Mouse (Mus musculus) right cerebral cortex, postnatal 4 days (tissue): ENCODE measurements around the gene Ptn.

Source experiments
- DNase-seq: peaks from one replicate; pipeline ENCODE4 v3.0.0-alpha.2; 2022

The Ptn gene

DNA sequence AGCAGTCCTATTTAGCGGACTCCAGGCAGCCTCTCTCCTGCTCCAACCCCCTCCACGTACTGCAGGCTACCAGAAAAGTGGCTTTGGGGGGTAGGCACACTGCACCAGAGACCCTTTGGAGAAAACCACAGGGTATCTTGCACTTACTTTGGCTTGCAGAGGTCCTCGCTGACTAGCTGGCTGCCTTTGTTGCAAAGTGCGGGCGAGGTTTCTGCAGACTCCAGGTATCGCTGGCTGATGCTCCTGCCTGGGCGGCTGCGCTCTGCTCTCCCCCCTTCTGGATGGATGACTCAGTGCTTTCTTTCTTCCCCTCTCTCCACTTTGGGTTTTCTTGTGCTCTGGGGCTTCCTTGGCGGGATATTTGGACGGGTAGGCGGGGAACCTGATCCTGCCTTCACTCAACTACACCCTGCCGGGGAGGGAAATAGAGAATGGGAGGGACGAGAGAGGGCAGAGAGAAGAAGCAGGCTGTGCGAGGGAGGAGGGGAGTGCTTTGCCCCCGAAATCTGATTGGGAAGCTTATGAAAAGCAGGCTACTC lies at the start of gene Ptn:
Ptn (minus strand) TSS at position 474 of the 539 bp plus-strand sequence.
- peak; percentile 53 for DNase-seq

DNA sequence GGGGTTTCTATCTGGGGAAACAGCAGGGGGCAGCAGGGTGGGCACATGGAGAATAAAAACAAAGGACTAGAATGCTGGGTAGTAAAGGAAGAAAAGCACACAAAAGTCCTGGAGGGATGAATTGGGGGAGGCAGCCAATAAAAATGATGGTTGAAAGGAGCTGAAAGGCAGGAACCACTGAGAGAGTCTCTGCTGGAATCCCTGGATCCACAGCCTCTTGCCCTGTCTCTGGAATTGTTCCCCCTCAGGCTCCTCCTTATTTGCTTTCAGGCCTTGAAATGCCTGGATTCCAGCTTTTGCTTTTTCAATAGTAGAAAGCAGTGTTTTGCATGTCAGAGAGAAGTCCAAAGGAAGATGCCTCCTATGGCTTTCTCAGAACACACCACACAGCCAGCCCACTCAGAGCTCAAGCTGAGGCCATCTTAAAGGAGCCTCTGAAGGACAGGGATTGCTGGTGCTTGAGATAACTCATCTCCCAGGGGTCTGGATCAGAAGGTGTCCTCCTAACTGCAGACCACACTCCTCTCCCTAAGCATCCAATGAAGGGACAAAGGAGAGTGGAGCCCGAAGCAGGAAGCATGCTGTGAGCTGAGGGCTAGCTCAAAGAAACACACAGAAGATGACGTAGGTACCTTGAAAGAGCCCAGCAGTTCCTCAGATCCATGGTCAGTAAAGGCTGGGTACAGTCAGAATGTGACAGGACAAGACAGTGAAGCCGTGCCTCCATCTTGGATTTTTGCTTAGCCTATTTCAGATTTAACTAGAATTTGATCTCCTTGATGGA lies 48.4 kb upstream of the Ptn start:
- no peak for DNase-seq

DNA sequence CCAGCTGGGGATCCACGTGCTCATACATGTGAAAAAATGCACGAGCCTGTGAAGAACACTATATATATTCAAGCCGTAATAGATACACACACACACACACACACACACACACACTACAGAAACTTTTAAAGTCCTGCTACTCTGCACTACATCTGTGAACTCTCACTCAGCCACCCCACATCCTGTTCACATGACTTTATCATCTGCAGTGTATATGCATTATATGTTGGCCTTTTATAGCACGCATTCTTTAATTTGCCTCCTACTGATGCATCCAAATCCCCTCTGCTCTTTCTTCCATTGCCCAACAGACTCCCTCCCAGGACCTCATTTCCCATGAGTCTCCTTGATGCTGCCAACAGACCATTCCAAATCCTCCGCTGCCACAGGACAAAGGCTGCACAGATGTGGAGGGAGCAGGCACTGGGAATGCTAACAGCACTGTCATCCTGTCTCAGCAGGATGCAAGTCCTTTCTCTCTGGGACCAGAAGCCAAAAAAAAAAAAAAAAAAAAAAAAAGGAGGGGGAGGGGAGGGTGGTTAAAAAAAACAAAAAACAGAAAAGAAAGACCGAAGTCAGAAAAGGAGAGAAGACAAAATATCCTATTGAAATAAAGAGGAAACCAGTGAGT lies 47.7 kb upstream of the Ptn start:
- no peak for DNase-seq

DNA sequence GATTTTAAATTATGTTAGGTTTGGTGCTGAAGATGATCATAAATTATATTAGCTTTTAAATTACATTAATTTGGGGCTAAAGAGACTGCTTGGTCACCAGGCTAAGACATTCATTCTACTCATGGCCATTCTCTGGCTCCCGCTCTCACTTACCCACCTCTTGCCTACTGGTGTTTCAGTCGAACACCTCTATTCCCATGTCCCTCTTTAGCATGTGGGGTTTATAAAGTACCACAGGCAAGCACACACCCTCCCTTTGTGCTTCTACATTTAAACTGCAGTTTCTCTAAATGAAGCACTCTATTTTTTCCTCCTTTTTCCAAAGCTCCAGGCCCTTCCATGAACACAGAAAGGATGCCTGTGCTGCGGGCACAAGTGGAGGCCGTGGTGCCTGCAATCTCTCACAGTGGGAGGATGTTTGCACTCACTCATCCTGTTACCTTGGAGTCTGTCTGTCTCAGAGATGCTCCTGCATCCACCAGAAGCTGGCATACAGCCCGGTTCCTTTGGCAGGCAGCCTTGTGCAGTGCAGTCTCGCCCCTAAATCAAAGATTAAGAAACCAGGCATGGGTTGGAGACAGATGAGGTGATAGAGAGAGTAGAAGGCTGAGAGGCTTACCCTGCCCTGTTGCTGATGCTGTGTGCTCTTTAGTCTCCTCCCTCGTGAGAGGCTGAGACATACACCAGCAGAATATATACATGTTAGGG lies 40.6 kb upstream of the Ptn start:
- DNase-seq, result peak; percentile 81

DNA sequence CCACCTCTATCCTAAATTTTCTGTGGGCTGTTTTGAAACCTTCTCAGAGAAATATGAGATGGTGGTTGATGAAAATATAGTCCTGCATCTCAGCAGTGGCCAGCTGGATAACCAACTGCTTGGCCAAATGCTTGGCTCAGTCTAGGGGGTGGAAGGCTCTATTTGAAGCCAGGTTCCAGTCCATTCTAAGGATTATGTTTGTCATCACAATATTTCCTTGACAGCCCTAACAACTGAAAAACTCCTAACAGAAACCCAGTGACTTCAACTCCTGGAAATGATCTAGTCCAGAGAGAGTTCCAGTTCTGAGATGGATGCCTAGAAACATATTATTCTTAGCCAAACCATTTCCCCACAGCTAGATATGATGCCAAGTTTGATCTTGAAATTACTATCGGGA lies 35.3 kb upstream of the Ptn start:
- DNase-seq, result no peak

DNA sequence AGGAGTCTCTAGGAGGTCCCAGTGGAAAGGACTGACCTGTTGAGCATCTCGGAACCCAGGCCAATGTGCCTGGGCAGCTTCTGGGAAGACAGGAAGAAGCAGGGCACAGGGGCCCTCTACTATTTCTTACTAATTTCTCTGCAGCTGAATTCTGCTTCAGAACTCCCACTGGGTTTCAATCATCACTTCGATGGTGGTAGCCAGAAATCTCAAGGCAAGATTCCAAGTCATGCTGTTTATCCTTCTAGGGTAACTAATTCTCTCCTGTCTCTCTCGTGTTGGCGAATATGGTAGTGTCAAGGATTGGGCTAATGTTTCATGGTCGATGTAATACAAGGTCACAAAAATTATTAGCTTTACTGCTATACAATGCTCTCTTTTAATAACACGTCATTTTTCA lies 34.2 kb upstream of the Ptn start:
- DNase-seq, result no peak

DNA sequence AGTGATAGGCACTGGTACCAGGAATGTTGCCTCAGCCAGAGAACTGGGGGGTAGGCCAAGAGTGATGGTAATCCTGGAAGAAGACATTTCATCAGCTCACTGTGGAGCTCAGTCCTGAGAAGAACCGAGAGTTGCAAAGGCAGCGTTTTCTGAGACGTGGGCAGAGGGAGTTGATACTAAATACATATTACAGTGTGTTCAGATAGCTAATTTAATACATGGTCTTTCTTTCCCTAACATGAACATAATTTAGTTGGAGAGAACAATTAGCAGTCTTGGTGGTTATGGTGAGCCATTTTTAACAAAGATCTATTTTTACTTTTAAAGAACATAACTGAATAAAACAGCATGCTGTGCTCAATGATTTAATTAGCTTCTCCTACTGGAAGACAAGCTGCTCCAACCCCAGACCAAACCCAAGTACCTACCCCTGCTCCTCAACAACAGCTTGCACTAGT lies 33.0 kb upstream of the Ptn start:
- no peak for DNase-seq

DNA sequence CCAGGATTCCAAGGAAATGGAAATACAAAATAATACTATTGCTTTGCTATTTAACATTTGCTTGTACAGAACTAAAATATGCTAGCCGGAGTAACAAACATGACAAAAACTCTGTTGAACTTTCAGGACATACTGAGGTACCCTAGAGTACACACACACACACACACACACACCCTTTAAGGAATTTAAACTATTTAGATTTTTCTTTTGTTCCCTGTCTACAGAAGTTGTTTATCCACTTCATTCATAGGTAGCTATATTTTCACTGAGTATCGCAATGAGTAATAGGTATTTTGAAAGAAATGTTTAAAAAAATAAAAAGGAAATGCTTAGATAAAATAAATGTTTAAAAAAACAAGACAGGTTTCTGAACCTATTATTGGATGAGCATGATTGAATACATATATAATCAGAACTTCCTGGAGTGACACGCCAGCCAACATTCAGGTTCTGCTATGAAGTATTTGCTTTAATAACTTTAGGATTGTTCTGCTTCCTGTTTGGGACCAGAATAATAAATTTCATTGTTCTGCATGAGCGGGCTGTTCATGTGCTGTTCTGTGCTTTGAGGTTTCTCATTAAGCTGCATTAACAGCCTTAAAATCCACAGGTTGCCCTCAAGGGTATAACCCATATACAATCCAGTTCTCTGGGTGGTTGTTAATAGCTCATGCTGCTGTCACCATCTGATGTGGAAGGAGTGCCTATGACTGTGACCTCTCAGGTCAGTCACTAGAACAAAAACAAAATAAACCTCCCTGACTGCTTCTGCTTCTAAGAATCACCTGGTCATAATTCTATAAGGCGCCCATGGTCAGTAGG lies 32.3 kb upstream of the Ptn start:
- DNase-seq, result no peak

DNA sequence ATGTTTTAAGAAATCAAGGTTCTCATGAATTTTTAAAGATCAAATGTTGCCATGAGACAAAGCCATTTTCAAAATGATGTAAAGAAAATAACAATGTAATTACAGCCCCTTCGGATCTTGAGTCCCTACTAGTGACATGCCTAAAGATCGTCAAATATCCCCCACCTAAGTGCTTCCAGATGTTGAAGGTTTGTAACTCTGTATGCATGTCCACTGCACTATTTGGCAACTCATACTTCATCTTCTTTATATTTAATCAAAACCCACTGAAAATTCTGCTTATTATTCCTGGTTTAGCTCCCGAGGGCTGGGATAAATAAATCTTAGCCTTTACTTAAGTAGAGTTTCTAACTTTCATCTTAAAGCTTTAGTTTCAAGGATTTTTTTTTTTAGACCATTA lies 31.7 kb upstream of the Ptn start:
- no peak for DNase-seq

DNA sequence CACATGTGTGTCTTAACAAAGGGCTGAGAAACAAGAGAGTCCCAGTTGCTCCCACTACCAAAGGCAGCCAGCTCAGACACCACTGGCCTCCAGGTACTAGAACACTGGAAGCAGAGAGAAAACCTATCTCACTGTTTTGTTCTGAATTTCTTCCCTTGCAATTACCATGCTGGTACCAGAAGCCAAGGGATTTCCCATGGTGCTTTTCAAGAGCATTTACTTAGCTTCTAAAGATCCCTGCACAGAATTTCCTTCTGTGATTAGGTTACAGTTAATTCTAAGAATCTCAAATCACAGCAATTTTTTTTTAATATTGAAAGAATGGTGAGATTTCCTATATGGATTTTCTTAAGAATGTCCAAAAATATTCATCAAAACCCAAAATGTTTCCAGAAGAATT lies 31.2 kb upstream of the Ptn start:
- DNase-seq, result no peak

DNA sequence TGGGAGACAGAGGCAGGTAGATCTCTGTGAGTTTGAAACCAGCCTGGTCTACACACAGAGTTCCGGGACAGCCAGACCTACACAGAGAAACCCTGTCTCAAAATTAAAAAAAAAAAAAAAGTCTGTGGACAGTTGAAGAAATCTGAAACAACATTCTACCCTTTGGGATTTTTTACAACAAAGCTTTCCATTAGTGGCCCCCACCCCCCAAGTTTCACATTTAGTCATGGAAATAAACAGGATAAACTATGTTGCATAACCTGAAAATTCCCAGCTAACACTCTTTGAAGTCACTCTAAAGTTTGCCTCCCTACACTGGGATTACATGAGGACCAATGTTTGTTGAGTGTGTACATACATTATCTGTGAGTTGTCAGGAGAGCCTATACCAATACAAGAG lies 28.7 kb upstream of the Ptn start:
- DNase-seq, result no peak

DNA sequence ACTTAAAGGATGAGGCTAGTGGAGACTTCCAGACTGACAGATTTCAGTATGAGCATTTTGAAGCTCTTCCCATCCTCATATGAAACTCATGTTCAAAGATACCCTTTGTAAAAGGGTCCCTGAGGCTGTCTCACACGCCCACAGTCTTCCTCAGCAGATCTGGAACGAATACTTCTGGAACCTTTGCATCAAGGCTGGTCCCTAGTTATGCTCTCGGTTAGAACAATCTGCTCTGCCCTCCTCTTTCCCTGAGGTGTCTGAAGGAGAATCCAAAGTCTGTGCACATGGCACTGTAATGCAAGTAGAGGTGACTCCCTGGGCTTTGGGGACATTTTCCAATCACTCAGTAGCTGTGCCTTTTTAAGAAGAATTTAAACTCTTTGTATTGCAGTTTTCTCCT lies 25.3 kb upstream of the Ptn start:
- no peak for DNase-seq

DNA sequence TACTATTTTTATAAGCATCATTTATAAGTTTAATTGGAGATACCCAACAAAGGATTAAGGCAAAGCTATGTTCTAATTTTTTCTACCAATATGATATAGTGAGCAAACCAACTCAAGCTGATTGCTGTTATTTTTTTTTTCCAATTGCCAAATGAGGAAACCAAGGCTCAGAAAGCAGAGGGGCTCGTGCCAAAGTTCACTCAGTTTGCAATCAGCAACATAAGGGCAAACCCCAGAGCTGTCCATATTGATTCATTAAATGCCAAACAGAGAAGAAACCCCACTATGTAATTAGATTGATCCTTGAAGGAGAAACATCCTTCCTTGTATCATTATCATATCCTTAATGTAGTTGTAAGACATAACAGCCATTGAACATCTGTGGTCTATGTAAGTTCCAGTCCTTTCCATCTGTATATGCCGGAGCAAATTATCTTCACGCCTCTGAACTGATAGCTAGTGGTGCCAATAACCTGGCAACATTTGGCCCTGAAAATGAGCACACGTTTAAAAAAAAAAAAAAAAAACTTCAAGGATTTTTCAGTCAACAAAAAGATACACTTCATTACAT lies 24.8 kb upstream of the Ptn start:
- no peak for DNase-seq

DNA sequence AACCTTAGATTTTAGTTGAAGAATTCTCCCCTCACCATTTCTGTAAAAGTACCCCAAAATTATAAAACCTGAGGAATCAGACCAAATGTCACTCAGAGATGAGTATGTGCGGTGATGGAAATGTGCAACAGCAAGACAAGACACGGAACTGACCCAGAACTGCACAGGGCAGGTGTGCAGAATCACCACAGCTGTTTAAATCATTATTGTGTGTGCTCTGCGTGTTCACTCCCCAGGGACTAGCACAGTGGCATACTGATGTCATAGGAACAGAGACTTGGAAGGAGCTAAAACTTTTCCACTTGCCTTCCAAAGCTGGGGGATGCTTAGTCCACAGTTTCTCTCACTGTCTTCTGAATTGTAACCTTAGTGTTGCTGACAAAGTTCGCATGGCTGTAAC lies 22.7 kb upstream of the Ptn start:
- no peak for DNase-seq

DNA sequence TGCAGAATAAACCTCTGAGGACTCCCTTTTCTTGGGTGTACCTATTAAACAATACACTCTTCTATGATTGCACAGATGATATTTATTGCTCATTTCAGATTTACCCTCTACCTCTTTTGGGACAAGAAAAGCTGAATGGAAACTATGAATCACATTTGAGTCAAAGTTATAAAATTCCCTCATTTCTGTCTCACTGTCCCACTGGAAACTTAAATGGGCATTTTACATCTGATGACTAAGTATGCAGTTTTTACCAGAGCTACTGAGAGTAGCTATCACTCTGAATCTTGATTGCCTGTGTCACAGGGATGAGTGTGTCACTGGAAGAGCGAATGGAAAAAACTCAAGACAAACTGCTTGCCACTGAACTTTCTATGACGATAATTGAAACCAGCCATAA lies 22.2 kb upstream of the Ptn start:
- no peak for DNase-seq

DNA sequence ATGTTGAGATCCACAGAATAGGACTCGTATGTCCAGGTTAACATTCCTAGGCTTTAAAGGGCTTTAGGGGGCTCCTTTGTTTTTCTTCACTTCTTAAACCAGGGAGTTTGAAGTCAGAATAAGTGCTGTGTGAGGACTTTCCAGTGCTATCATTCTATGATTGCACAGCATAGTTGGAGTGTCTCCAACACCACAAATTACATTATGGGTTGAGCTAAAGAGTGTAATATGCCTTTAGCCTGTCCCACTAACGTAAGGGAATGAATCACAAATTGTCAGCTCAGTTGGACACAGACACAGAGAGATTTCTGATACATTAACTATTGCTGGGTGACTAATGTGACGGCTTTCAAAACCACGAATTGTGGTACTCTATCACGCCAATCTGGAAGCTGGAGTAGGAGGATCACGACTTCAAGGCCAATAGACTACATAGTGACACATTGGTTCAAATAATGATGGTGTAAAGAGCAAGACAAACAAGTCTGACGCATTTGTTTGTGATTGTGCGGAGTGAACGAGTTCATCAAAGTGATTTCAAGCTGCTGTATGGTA lies 20.4 kb upstream of the Ptn start:
- DNase-seq, result no peak

DNA sequence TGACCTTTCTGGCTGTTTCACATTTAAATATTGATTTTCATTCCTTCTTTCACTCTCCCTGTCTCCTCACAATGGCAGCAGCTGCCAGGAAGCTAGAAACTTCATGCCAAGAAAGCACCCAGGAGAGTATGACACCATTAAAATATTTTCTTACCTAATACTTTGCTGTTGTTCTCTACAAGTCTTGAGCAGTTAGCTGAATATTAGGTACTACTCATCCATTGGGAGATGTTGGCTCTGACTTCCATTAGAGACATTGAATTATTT lies 9.7 kb upstream of the Ptn start:
- DNase-seq, result no peak

DNA sequence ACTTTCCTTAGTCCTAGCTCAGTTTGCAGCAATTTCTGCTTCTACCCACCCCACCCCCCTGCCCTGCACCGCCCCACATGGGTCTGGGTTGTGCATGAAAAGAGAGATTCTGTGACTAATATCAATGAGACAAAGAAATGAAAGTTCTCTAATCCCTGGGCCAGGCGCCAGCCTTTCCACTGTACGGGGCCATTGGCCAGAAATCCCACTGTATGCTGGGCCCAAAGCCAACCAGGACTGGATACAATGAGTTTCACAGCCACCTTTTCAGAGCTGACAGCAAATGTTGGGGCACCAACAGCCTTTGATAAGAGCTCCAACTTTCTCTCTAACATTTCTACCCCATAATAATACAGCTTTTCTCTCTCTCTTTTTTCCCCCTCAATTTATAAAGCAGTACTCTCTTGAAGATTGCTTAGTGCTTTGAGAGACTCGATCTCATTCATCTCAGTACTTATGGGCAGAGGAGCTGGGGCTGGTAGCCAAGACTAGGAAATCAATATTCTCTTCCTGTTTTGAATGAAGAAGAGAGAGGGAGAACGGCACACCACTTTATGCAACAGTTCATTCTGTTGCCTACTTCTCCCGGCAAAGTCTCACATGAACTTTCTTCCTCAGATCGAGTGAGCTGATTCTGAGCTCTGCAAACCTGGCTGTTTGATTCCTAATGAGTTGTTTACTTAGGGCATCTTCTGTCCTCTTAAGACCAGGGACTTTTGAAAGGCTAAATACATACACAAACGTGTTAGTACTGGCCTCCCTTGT lies 9.2 kb upstream of the Ptn start:
- peak; percentile 89 for DNase-seq

DNA sequence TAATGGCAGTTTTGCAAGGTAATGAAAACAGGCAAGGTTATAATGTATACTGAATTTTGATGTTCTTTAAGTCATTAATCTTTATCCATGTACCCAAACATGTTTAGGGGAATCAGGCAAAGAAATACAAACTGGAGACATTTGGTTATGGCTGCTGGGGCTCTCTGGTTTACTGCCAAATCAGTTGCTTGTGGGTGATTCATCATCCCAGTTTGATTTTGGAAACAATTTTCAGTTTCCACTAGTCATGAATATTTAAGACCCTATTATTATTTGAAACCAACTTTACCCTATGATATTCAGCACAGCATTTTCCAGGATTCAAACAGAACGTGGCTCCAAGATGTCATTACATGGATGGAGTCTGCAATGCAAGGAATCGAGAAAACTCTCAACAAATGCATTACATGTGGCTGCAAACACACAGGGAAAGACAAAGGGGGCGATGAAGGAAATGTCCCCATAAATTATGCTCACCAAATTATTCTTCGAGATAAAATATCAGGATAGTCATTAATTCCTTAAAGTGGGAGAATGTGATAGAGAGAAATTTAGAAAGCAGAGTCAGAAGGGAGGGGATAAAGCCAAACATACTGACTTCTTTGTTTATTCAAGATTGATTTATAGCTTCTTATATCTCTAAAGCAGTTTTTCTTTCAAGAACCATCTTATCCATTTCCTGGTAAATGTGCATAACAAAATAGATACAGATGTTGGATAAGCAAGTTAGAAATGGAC lies 8.4 kb upstream of the Ptn start:
- DNase-seq, result no peak

DNA sequence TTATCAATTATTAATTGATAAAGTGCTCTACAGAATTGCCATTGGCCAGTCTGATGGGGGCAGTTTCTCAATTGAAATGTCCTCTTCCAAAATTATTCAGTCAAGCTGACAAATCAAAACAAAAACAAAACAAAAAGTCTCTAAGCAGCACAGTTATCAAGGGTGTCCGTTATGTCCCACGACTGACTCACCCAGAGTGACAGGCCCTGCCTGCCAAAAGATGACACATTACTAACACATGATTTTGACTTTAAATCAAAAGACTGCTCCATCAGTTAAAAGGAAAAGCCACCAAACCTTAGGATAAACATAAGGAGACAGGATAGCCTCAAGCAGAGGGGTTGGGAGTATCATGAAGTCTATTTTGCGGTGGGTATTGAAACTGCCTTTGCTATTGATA lies 6.6 kb upstream of the Ptn start:
- DNase-seq, result no peak

DNA sequence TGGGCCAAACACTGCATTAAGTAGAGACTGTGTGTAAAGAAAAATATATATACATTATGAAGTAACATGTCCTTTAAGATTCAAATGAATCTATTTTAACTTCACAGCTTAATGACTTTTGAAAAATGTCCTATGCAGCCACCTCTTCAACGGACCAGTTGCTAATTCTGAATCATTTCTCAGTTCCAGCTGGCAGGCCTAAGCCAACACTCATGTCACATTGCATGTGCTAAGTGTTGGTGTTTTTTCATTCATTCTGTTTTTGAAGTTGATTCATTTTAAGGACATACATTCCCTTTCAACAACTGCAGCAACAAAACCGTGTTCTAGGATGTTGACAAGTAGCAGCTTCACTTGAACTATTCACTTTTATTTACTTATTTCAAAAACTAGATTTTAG lies 6.0 kb upstream of the Ptn start:
- DNase-seq, result no peak
